Mouse (Mus musculus) forebrain, postnatal 0 days (tissue): ENCODE data around the gene Cmtm4. TPM values are rescaled to one million over a fixed set of nuclear protein-coding genes. Genes with fewer than 3 reads are reported as not detected.
"Not testable (repeated sequence)": the region's sequence is repeated elsewhere in the genome, so short reads cannot be mapped to it uniquely, and the experiment has no call there.

Experiments
- ATAC-seq: fragments of 200-750 bp; cut with Nextera tagmentation; 2 replicates; pipeline ENCODE4 v1.8.0; 2017; ENCODE audit warnings: mild to moderate bottlenecking, moderate library complexity
- DNase-seq: peaks from one replicate; pipeline ENCODE4 v3.0.0-alpha.2; 2015
- H3K27ac ChIP-seq: fragments of 300-500 bp; sonication (generic); 2 replicates; pipeline ENCODE4 v1.5.1; 2014; ENCODE audit warnings: low read depth, mild to moderate bottlenecking, antibody characterized with exemption, low read length, moderate library complexity, mixed read lengths
- H3K27me3 ChIP-seq: fragments of 300-500 bp; sonication (generic); 2 replicates; pipeline ENCODE4 v1.6.1; 2014; ENCODE audit warnings: mild to moderate bottlenecking, low read length, mixed read lengths; ENCODE audit not compliant: insufficient read depth
- H3K36me3 ChIP-seq: fragments of 300-500 bp; sonication (generic); 2 replicates; pipeline ENCODE4 v1.6.1; 2014; ENCODE audit warnings: mild to moderate bottlenecking, moderate library complexity; ENCODE audit not compliant: insufficient read depth
- H3K4me1 ChIP-seq: fragments of 300-500 bp; sonication (generic); 2 replicates; pipeline ENCODE4 v1.6.1; 2014; ENCODE audit warnings: antibody characterized with exemption; ENCODE audit not compliant: insufficient read depth
- H3K4me2 ChIP-seq: fragments of 300-500 bp; sonication (generic); 2 replicates; pipeline ENCODE4 v1.6.1; 2014; ENCODE audit warnings: low read depth, mild to moderate bottlenecking, moderate library complexity
- H3K4me3 ChIP-seq: fragments of 300-500 bp; sonication (generic); 2 replicates; pipeline ENCODE4 v1.5.1; 2014; ENCODE audit warnings: low read depth, low read length, mixed read lengths
- H3K9ac ChIP-seq: fragments of 300-500 bp; sonication (generic); 2 replicates; pipeline ENCODE4 v1.6.1; 2014; ENCODE audit warnings: mild to moderate bottlenecking
- H3K9me3 ChIP-seq: fragments of 300-500 bp; sonication (generic); 2 replicates; pipeline ENCODE4 v1.6.1; 2016; ENCODE audit warnings: low read length
- CTCF ChIP-seq: sonication (generic); IDR thresholded peaks from 2 replicates; pipeline ENCODE4 v1.5.1; 2016; ENCODE audit warnings: antibody characterized with exemption, control low read depth, low read depth
- WGBS: fragments of 180-500 bp; shearing (Covaris S2); extraction: QIAGEN DNeasy Blood & Tissue Kit; methylation state at CpG from one replicate; pipeline ENCODE4 v1.1.7; 2014; 5-methylcytosine and 5-hydroxymethylcytosine counted together
- polyA plus RNA-seq: library from polyadenylated mRNA; unstranded; fragments of >200 nt; fragmentation: Nextera tagmentation; extraction: Ambion mirVana; gene quantifications from 2 replicates; pipeline ENCODE4 v1.2.1, GENCODE M21; 2015
- total RNA-seq: library from RNA; depleted of rRNA; stranded (reverse); fragments of >200 nt; gene quantifications from 2 replicates; pipeline ENCODE4 v1.2.3, GENCODE M21; 2014; rRNA removed

Cmtm4 gene
- total and polyA plus RNA-seq, 2 experiments from 2014 or later: 2.3 to 35.1 TPM

DNA sequence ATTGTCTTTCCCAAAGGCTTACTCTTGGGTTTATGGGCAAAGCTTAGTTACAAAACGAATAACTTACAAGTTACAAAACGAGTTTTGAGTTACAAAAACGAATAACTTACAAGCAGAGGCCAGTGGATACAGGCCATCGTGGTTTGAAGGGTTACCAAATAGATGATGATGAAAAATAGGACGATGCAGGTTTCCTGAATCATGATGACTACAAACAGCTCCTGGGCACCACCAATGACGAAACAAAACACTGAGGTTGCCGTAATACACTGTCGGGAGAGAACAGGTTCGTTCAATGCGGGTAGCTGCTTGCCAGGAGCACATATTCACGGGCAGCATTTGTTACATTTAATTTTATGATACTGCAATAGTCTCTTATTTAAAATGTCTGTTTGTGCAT lies 90.6 kb downstream of the Cmtm4 start:
- H3K27me3 ChIP-seq: no peaks in the 10 kb centered on the region
- H3K4me3 ChIP-seq: no peak overlapping the region
- no peaks in the 10 kb centered on the region for H3K4me1 ChIP-seq
- no peak for DNase-seq
- H3K27ac ChIP-seq: no peak overlapping the region
- H3K9me3 ChIP-seq: no peaks in the 10 kb centered on the region
- no peaks in the 10 kb centered on the region for H3K36me3 ChIP-seq
- no peak for TF ChIP-seq CTCF
- no peak overlapping the region for H3K9ac ChIP-seq
- no peak overlapping the region for H3K4me2 ChIP-seq
- ATAC-seq: no peak
- 87% methylated on average over 11 of the region's 11 CpGs for WGBS

DNA sequence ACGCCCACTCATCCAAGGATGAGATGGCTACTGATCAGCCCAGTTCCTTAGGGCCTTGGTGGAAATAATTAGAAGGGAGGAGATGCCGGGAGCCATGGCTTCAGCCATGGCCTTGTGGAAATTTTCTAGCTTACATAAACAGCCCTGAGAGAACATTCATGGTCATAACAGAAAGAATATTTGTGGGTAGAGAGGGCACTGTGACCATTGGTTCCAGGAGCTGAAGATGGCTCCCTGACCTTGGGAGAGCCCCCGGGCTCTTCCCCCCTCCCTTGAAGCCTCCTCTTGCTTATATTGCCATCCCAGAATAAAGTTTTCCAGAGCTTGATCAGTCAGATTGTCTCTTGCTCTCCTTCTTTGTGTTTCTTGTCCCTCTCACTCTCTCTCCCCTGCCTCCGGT lies 93.1 kb downstream of the Cmtm4 start:
- not testable (repeated sequence) for H3K27me3 ChIP-seq, H3K4me3 ChIP-seq, H3K27ac ChIP-seq, ATAC-seq, H3K9ac ChIP-seq, H3K36me3 ChIP-seq, H3K4me1 ChIP-seq, DNase-seq, H3K4me2 ChIP-seq, H3K9me3 ChIP-seq
- WGBS: 98% methylated on average over 4 of the region's 4 CpGs

DNA sequence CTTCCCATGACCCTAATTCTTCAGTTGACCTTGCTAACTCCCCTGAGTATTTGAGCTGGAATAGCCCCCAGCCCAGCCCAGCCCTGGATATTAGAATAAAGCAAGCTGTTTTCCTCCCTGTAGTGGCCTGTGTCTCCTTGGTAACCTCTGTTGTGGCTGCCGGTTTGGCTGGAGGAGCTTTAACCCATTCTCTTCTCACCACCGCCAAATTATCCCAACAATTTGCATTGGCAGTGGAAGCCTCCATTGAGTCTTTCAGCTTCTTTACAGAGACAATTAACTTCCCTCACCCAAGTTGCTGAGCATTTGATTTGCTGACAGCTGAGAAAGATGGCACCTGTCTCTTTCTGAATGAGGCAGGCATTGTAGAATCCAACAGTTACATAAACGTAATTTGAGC lies 94.0 kb downstream of the Cmtm4 start:
- not testable (repeated sequence) for H3K27me3 ChIP-seq, H3K4me1 ChIP-seq, H3K9ac ChIP-seq, H3K27ac ChIP-seq, H3K4me3 ChIP-seq, H3K36me3 ChIP-seq, H3K4me2 ChIP-seq, H3K9me3 ChIP-seq
- WGBS: 4% methylated on average over 3 of the region's 3 CpGs
- DNase-seq (peak; percentile 49), ATAC-seq (peak; percentile 91)

Other genes starting within 250 kb of the Cmtm4 start
- gene Bean1, start 225.4 kb downstream of the Cmtm4 start, total RNA-seq: 18.2 and 18.9 TPM in 2 replicates
- gene Bean1, start 225.4 kb downstream of the Cmtm4 start, polyA plus RNA-seq: 8.6 and 9.9 TPM in 2 replicates
- 45.2 and 52.9 TPM in 2 replicates for gene Tk2, start 147.2 kb downstream of the Cmtm4 start, total RNA-seq
- 45.2 and 45.3 TPM in 2 replicates for gene Tk2, start 147.2 kb downstream of the Cmtm4 start, polyA plus RNA-seq
- gene Cklf, start 144.9 kb downstream of the Cmtm4 start, total RNA-seq: 19.1 and 29.2 TPM in 2 replicates
- 24.8 and 26.8 TPM in 2 replicates for gene Cklf, start 144.9 kb downstream of the Cmtm4 start, polyA plus RNA-seq
- gene Cmtm2a, start 102.6 kb downstream of the Cmtm4 start, total RNA-seq: 0.14 TPM in 1 of 2 replicates, not detected in the other
- 0.17 TPM in 1 of 2 replicates, not detected in the other for gene Cmtm2a, start 102.6 kb downstream of the Cmtm4 start, polyA plus RNA-seq
- gene Gm45711, start 85.7 kb downstream of the Cmtm4 start, total RNA-seq: not detected in 2 replicates
- not detected in 2 replicates for gene Gm45711, start 85.7 kb downstream of the Cmtm4 start, polyA plus RNA-seq
- gene Cmtm1, start 85.7 kb downstream of the Cmtm4 start, total RNA-seq: 0.62 TPM in 1 of 2 replicates, not detected in the other
- gene Cmtm1, start 85.7 kb downstream of the Cmtm4 start, polyA plus RNA-seq: not detected in 2 replicates
- gene Gm11020, start 74.2 kb downstream of the Cmtm4 start, total RNA-seq: not detected in 2 replicates
- gene Gm11020, start 74.2 kb downstream of the Cmtm4 start, polyA plus RNA-seq: not detected in 2 replicates
- gene Cmtm2b, start 73.6 kb downstream of the Cmtm4 start, total RNA-seq: 0.38 TPM in 1 of 2 replicates, not detected in the other
- gene Cmtm2b, start 73.6 kb downstream of the Cmtm4 start, polyA plus RNA-seq: not detected in 2 replicates
- gene Cmtm3, start 56.4 kb downstream of the Cmtm4 start, total RNA-seq: 18.4 and 22.0 TPM in 2 replicates
- gene Cmtm3, start 56.4 kb downstream of the Cmtm4 start, polyA plus RNA-seq: 33.0 and 34.4 TPM in 2 replicates
- 104 and 125 TPM in 2 replicates for gene Dync1li2, start 47.2 kb upstream of the Cmtm4 start, total RNA-seq
- 46.4 and 74.0 TPM in 2 replicates for gene Dync1li2, start 47.2 kb upstream of the Cmtm4 start, polyA plus RNA-seq
- 0.43 and 0.46 TPM in 2 replicates for gene Terb1, start 114.1 kb upstream of the Cmtm4 start, total RNA-seq
- gene Terb1, start 114.1 kb upstream of the Cmtm4 start, polyA plus RNA-seq: 0.14 and 0.44 TPM in 2 replicates
- 86.3 and 97.6 TPM in 2 replicates for gene Nae1, start 138.8 kb upstream of the Cmtm4 start, total RNA-seq
- 120 and 134 TPM in 2 replicates for gene Nae1, start 138.8 kb upstream of the Cmtm4 start, polyA plus RNA-seq
- 2.2 and 2.5 TPM in 2 replicates for gene Car7, start 138.9 kb upstream of the Cmtm4 start, total RNA-seq
- 1.6 and 2.0 TPM in 2 replicates for gene Car7, start 138.9 kb upstream of the Cmtm4 start, polyA plus RNA-seq
- 11.8 and 13.2 TPM in 2 replicates for gene Pdp2, start 195.6 kb upstream of the Cmtm4 start, total RNA-seq
- 8.8 and 14.6 TPM in 2 replicates for gene Pdp2, start 195.6 kb upstream of the Cmtm4 start, polyA plus RNA-seq
- gene Cdh16, start 228.6 kb upstream of the Cmtm4 start, total RNA-seq: not detected in 2 replicates
- gene Cdh16, start 228.6 kb upstream of the Cmtm4 start, polyA plus RNA-seq: not detected in 2 replicates
- 5.2 and 5.3 TPM in 2 replicates for gene Rrad, start 235.5 kb upstream of the Cmtm4 start, total RNA-seq
- gene Rrad, start 235.5 kb upstream of the Cmtm4 start, polyA plus RNA-seq: 2.2 and 2.9 TPM in 2 replicates
- gene Ciao2b, start 246.2 kb upstream of the Cmtm4 start, total RNA-seq: 54.9 and 61.9 TPM in 2 replicates
- 108 and 110 TPM in 2 replicates for gene Ciao2b, start 246.2 kb upstream of the Cmtm4 start, polyA plus RNA-seq